Mouse (Mus musculus): ENCODE results near the gene Hao2. TPM values are rescaled to one million over a fixed set of nuclear protein-coding genes. Genes with fewer than 3 reads are reported as not detected.

Gene Hao2
- polyA plus RNA-seq, 1 experiment from 2014 or later = 0.15 TPM

- H3K4me2 ChIP-seq (replicated peaks) = no peak overlapping the region
- H3K27ac ChIP-seq = no peak overlapping the region
Observed at GRCm38 (mm10) chr3:98915659-98916058, 22.6 kb upstream of the Hao2 start.

GRCm38 (mm10) chr3:98913591-98913990, 20.6 kb upstream of the Hao2 start:
- Histone ChIP-seq H3K4me2 (replicated peaks) (no peak overlapping the region), H3K4me3 (no peak overlapping the region), H3K36me3 (no peaks in the 10 kb centered on the region), H3K4me1 (no peaks in the 10 kb centered on the region), H3K9me3 (no peaks in the 10 kb centered on the region), H3K27ac (no peak overlapping the region), H3K27me3 (no peaks in the 10 kb centered on the region), H3K9ac (no peak overlapping the region)
- WGBS = 75% methylated on average over 6 of the region's 6 CpGs
- ATAC-seq (ENCODE audit: insufficient number of reproducible peaks, insufficient read depth, low FRiP score, low TSS enrichment) = no peak

More at GRCm38 (mm10) chr3:98915659-98916058, 22.6 kb upstream of the Hao2 start:
- no peaks in the 10 kb centered on the region for H3K27me3 ChIP-seq
- H3K4me3 ChIP-seq = no peak overlapping the region
- no peaks in the 10 kb centered on the region for H3K36me3 ChIP-seq
- no peak for ATAC-seq (ENCODE audit: insufficient number of reproducible peaks, insufficient read depth, low FRiP score, low TSS enrichment)
- H3K9ac ChIP-seq = no peak overlapping the region
- 7% methylated on average over 4 of the region's 4 CpGs for WGBS
- no peaks in the 10 kb centered on the region for H3K9me3 ChIP-seq
- H3K4me1 ChIP-seq = no peaks in the 10 kb centered on the region

- no peaks in the 10 kb centered on the region for H3K36me3 ChIP-seq
- no peak overlapping the region for H3K27ac ChIP-seq
- H3K4me1 ChIP-seq = no peaks in the 10 kb centered on the region
- H3K4me3 ChIP-seq = no peak overlapping the region
- WGBS = 92% methylated on average over 2 of the region's 2 CpGs
- no peaks in the 10 kb centered on the region for H3K27me3 ChIP-seq
- no peak overlapping the region for H3K9ac ChIP-seq
- H3K4me2 ChIP-seq (replicated peaks) = no peak overlapping the region
- ATAC-seq (ENCODE audit: insufficient number of reproducible peaks, insufficient read depth, low FRiP score, low TSS enrichment) = no peak
- H3K9me3 ChIP-seq = no peaks in the 10 kb centered on the region
Observed at GRCm38 (mm10) chr3:98897606-98898005, 4.6 kb upstream of the Hao2 start.

DNA sequence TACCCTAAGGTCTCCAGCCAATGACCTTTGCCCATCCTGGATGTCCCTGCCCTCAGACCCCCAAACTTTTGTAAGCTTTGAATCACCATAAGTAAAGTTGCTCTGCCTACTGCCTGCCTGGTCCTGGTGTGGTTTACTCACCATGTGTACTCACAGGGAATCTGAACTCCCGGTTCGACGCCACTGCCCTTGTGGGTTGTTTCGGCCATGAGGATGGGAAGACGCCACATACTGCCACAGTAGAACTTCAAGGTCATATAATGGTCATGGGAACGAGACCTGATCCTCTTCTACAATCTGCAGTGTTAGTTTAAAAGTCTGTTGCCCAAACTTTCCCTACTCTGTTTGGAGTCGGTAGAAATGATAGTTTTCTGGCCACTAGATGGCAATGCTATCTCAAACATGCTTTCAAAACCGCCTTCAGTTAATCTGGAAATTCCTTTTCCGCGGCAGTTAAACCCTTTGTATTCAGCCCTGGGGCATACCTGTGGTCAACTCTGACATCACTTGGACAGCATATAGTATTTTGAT, 2.1 kb upstream of the Hao2 start:
- WGBS = 37% methylated on average over 10 of the region's 10 CpGs
- no peak overlapping the region for H3K4me3 ChIP-seq
- no peaks in the 10 kb centered on the region for H3K27me3 ChIP-seq
- H3K9me3 ChIP-seq = no peaks in the 10 kb centered on the region
- no peak overlapping the region for H3K27ac ChIP-seq
- no peaks in the 10 kb centered on the region for H3K4me1 ChIP-seq
- no peak overlapping the region; the same call in 1 of the 2 replicates for H3K4me2 ChIP-seq (replicated peaks)
- H3K36me3 ChIP-seq = no peaks in the 10 kb centered on the region
- no peak for ATAC-seq (ENCODE audit: insufficient number of reproducible peaks, insufficient read depth, low FRiP score, low TSS enrichment)
- no peak overlapping the region for H3K9ac ChIP-seq

- no peak overlapping the region for H3K27ac ChIP-seq
- H3K4me1 ChIP-seq = no peaks in the 10 kb centered on the region
- H3K27me3 ChIP-seq = no peaks in the 10 kb centered on the region
- no peak overlapping the region for H3K4me2 ChIP-seq (replicated peaks)
- no peaks in the 10 kb centered on the region for H3K36me3 ChIP-seq
- H3K4me3 ChIP-seq = no peak overlapping the region
- no peak overlapping the region for H3K9ac ChIP-seq
- no peak for ATAC-seq (ENCODE audit: insufficient number of reproducible peaks, insufficient read depth, low FRiP score, low TSS enrichment)
- no peaks in the 10 kb centered on the region for H3K9me3 ChIP-seq
- WGBS = 81% methylated on average over 4 of the region's 4 CpGs
Observed at GRCm38 (mm10) chr3:98890430-98890829, 2.6 kb downstream of the Hao2 start.

- H3K4me1 ChIP-seq = no peaks in the 10 kb centered on the region
- no peak for ATAC-seq (ENCODE audit: insufficient number of reproducible peaks, insufficient read depth, low FRiP score, low TSS enrichment)
- no peaks in the 10 kb centered on the region for H3K36me3 ChIP-seq
- no peak overlapping the region for H3K27ac ChIP-seq
- no peak overlapping the region for H3K9ac ChIP-seq
- H3K4me3 ChIP-seq = no peak overlapping the region
- H3K9me3 ChIP-seq = no peaks in the 10 kb centered on the region
- H3K4me2 ChIP-seq (replicated peaks) = no peak overlapping the region
- H3K27me3 ChIP-seq = no peaks in the 10 kb centered on the region
- WGBS = 73% methylated on average over 2 of the region's 2 CpGs
Observed at GRCm38 (mm10) chr3:98888206-98888605, 4.8 kb downstream of the Hao2 start.

DNA sequence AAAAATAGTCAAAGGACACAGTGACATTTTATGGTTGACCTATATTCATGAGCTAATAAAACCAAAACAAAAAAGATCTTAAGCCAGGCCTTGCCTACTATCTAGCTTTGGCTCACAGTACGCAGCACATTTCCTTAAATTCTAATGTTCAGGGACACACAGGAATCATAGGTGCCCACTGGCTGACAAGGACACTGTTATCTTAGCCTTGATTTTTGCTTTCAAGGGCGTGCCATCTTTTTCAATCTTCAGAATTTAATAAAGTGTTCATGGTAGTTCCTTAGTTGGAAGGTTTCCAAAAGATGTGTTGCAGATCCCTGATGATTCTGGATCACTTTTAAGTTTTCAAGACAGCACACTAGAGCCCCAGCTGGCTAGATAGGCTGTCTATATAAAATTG, 12.2 kb downstream of the Hao2 start:
- no peak for ATAC-seq (ENCODE audit: insufficient number of reproducible peaks, insufficient read depth, low FRiP score, low TSS enrichment)
- no peak overlapping the region for H3K4me3 ChIP-seq
- H3K27ac ChIP-seq = no peak overlapping the region
- no peak overlapping the region for H3K9ac ChIP-seq
- H3K4me2 ChIP-seq (replicated peaks) = no peak overlapping the region
- no peaks in the 10 kb centered on the region for H3K27me3 ChIP-seq
- 85% methylated on average over 2 of the region's 2 CpGs for WGBS
- H3K9me3 ChIP-seq = no peaks in the 10 kb centered on the region
- no peaks in the 10 kb centered on the region for H3K4me1 ChIP-seq
- H3K36me3 ChIP-seq = no peaks in the 10 kb centered on the region

GRCm38 (mm10) chr3:98880216-98880615, 12.8 kb downstream of the Hao2 start:
- Histone ChIP-seq H3K4me1 (no peaks in the 10 kb centered on the region), H3K4me3 (no peak overlapping the region), H3K36me3 (no peaks in the 10 kb centered on the region), H3K27me3 (no peaks in the 10 kb centered on the region), H3K27ac (no peak overlapping the region), H3K9ac (no peak overlapping the region), H3K9me3 (no peaks in the 10 kb centered on the region), H3K4me2 (replicated peaks) (no peak overlapping the region)
- 75% methylated on average over 6 of the region's 6 CpGs for WGBS
- no peak for ATAC-seq (ENCODE audit: insufficient number of reproducible peaks, insufficient read depth, low FRiP score, low TSS enrichment)

DNA sequence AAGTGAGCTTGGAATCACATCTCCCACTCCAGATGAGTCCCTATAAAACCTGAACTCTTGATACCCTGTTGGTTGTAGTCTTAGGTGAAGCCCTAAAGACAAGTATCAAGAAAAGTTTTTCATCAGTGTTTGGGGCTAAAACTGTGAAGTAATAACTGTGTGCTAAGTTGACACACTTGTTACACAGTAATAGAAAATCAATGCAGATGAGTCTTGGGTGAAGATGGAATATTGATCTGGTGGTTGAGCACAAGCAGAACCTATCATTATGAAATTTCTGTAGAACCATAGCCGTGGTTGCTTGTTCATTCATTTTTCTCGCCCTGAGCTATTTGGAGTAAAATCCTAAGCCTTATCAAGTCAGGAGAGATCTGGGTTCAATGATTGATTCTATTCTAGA, 24.8 kb downstream of the Hao2 start:
- no peak overlapping the region for H3K9ac ChIP-seq
- no peaks in the 10 kb centered on the region for H3K9me3 ChIP-seq
- no peak for ATAC-seq (ENCODE audit: insufficient number of reproducible peaks, insufficient read depth, low FRiP score, low TSS enrichment)
- WGBS = 79% methylated on average over 2 of the region's 2 CpGs
- no peaks in the 10 kb centered on the region for H3K36me3 ChIP-seq
- no peaks in the 10 kb centered on the region for H3K27me3 ChIP-seq
- H3K4me1 ChIP-seq = no peaks in the 10 kb centered on the region
- H3K4me3 ChIP-seq = no peak overlapping the region
- H3K4me2 ChIP-seq (replicated peaks) = no peak overlapping the region
- H3K27ac ChIP-seq = no peak overlapping the region

DNA sequence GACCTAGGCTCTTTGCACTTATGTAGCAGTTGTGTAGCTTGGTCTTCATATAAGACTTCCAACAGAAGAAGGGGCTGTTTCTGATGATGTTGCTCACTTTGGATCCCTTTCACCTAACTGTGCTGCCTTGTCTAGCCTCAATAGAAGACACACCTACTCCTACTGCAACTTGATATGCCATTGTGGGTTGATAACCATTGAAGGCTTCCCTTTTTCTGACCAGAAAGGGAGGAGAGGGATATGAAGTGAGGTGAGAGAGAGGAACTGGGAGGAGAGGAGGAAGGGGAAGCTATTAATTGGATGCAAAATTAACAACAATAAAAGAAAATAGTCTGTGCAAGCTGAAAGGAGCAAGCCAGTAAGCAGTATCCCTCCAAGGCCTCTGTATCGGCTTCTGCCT, 30.2 kb downstream of the Hao2 start:
- H3K4me2 ChIP-seq (replicated peaks) = no peak overlapping the region
- no peaks in the 10 kb centered on the region for H3K4me1 ChIP-seq
- no peak for ATAC-seq (ENCODE audit: insufficient number of reproducible peaks, insufficient read depth, low FRiP score, low TSS enrichment)
- H3K27me3 ChIP-seq = no peaks in the 10 kb centered on the region
- H3K4me3 ChIP-seq = no peak overlapping the region
- WGBS = 82% methylated on average over 1 of the region's 1 CpGs
- no peak overlapping the region for H3K27ac ChIP-seq
- no peaks in the 10 kb centered on the region for H3K36me3 ChIP-seq
- no peak overlapping the region for H3K9ac ChIP-seq
- H3K9me3 ChIP-seq = no peaks in the 10 kb centered on the region

DNA sequence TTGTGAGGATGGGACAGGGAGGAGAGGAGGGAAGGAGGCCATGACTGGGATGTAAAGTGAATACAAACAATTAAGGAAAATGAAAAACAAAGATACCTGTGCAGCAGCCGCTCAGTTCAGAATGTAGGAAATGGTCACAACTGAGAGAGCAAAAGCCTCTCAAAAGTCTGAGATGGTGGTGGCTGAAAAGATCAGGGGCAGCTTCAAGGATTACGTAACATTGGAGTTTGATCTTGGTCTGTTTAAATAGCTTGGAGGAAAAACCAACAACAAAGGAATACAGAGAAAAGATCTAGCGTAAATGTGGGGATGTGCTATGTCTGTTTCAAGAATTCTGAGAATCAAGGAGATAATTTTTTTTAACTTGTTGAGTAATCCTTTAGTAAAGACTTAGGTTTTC, 33.5 kb downstream of the Hao2 start, which contains the start of gene Hsd3b1:
Gene Hsd3b1 (minus strand): TSS at position 219 of the 400 bp plus-strand sequence.
- Histone ChIP-seq H3K4me1 (no peaks in the 10 kb centered on the region), H3K36me3 (no peaks in the 10 kb centered on the region), H3K9me3 (no peaks in the 10 kb centered on the region), H3K9ac (no peak within 1 kb of the TSS), H3K4me3 (no peak within 1 kb of the TSS), H3K27ac (no peak within 1 kb of the TSS), H3K4me2 (replicated peaks) (no peak within 1 kb of the TSS), H3K27me3 (no peaks in the 10 kb centered on the region)
- WGBS = 80% methylated on average over 3 of the region's 3 CpGs
- ATAC-seq (ENCODE audit: insufficient number of reproducible peaks, insufficient read depth, low FRiP score, low TSS enrichment) = no peak

DNA sequence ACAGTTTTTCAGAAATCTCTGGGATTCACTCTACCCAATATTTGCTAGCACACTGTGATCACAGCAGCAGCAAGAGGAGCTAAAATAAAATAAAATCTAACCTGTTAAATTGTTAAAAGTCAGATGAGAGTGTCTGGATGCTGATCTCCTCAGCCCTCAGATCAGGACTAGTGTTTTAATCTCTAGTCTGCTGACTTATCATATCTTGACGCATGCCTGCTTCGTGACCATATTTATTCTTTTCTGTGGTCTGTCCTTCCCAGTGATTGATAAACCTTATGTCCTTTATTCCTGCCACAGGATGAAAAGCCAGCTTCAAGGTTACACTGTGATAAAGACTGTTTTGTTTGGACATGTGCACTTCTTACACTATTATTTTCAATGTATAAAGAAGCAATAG, 35.0 kb downstream of the Hao2 start:
- H3K4me2 ChIP-seq (replicated peaks) = no peak overlapping the region
- H3K9me3 ChIP-seq = no peaks in the 10 kb centered on the region
- H3K4me3 ChIP-seq = no peak overlapping the region
- H3K36me3 ChIP-seq = no peaks in the 10 kb centered on the region
- no peak overlapping the region for H3K27ac ChIP-seq
- H3K27me3 ChIP-seq = no peaks in the 10 kb centered on the region
- no peaks in the 10 kb centered on the region for H3K4me1 ChIP-seq
- no peak for ATAC-seq (ENCODE audit: insufficient number of reproducible peaks, insufficient read depth, low FRiP score, low TSS enrichment)
- H3K9ac ChIP-seq = no peak overlapping the region
- WGBS = 89% methylated on average over 2 of the region's 2 CpGs

GRCm38 (mm10) chr3:98856892-98857291, 36.1 kb downstream of the Hao2 start:
- no peak overlapping the region for H3K4me2 ChIP-seq (replicated peaks)
- H3K27me3 ChIP-seq = no peaks in the 10 kb centered on the region
- H3K4me3 ChIP-seq = no peak overlapping the region
- H3K27ac ChIP-seq = no peak overlapping the region
- H3K4me1 ChIP-seq = no peaks in the 10 kb centered on the region
- H3K9me3 ChIP-seq = no peaks in the 10 kb centered on the region
- no peak for ATAC-seq (ENCODE audit: insufficient number of reproducible peaks, insufficient read depth, low FRiP score, low TSS enrichment)
- WGBS = 50% methylated on average over 1 of the region's 1 CpGs
- H3K36me3 ChIP-seq = no peaks in the 10 kb centered on the region
- no peak overlapping the region for H3K9ac ChIP-seq

All from embryonic facial prominence, embryonic 12.5 days (tissue).